Mouse (Mus musculus) midbrain, embryonic 12.5 days (tissue): ENCODE data around the gene Dtymk. TPM values are rescaled to one million over a fixed set of nuclear protein-coding genes. Genes with fewer than 3 reads are reported as not detected.

Experiments used
- ATAC-seq: fragments of 200-750 bp; cut with Nextera tagmentation; 2 replicates; pipeline ENCODE4 v1.8.0; 2017; ENCODE audit warnings: low read depth, moderate TSS enrichment, moderate library complexity; ENCODE audit not compliant: low FRiP score
- H3K27ac ChIP-seq: fragments of 300-500 bp; sonication (generic); replicated peaks from 2 replicates; pipeline ENCODE4 v1.5.1; 2016; ENCODE audit warnings: mild to moderate bottlenecking
- H3K27me3 ChIP-seq: fragments of 300-500 bp; sonication (generic); 2 replicates; pipeline ENCODE4 v1.6.1; 2016; ENCODE audit warnings: mild to moderate bottlenecking
- H3K36me3 ChIP-seq: fragments of 300-500 bp; sonication (generic); 2 replicates; pipeline ENCODE4 v1.6.1; 2016
- H3K4me1 ChIP-seq: fragments of 300-500 bp; sonication (generic); 2 replicates; pipeline ENCODE4 v1.6.1; 2016
- H3K4me2 ChIP-seq: fragments of 300-500 bp; sonication (generic); replicated peaks from 2 replicates; pipeline ENCODE4 v1.6.1; 2016; ENCODE audit warnings: mild to moderate bottlenecking, moderate library complexity
- H3K4me3 ChIP-seq: fragments of 300-500 bp; sonication (generic); 2 replicates; pipeline ENCODE4 v1.5.1; 2016; ENCODE audit warnings: mild to moderate bottlenecking
- H3K9ac ChIP-seq: fragments of 300-500 bp; sonication (generic); replicated peaks from 2 replicates; pipeline ENCODE4 v1.6.1; 2016; ENCODE audit warnings: mild to moderate bottlenecking, moderate library complexity
- H3K9me3 ChIP-seq: fragments of 300-500 bp; sonication (generic); 2 replicates; pipeline ENCODE4 v1.6.1; 2016; ENCODE audit warnings: mild to moderate bottlenecking
- WGBS: fragments of 180-500 bp; shearing (Covaris S2); methylation state at CpG from one replicate; pipeline ENCODE4 v1.1.7; 2016; 5-methylcytosine and 5-hydroxymethylcytosine counted together
- polyA plus RNA-seq: library from polyadenylated mRNA; unstranded; fragments of >200 nt; fragmentation: Nextera tagmentation; extraction: Ambion mirVana; gene quantifications from 2 replicates; pipeline ENCODE4 v1.2.1, GENCODE M21; 2016

The Dtymk gene
- polyA plus RNA-seq, 1 experiment from 2014 or later = 217 TPM

DNA sequence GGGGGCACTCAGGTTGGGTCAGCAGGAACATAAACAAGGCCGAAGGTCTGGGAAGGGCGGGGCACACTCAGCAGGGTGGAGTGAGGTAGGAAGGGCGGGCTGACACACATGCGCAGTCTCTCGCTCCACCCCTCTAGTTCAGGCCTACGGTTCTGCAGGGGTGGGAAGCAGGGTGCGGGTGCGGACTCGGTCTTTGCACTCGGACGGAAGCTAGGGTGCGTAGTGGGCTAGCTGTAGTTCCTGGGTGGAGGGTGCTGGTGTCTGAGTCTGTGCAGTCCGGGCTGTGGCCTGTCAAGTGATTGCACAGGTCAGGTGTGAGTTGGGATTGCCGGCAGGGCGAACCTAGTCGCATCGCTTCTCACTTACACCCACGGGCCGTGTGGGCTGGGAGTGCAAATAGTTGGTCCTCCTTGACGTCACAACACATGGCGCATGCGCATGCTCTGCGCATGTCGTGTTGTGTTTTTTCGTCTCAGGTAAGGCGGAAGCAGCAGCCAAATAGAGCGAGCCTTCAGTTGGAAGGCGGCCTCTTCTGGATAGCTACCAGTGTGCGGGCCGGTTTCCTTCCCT lies 23.5 kb upstream of the Dtymk start:
- peak; percentile 95 for ATAC-seq
- Histone ChIP-seq H3K27me3 (no peaks in the 10 kb centered on the region), H3K4me2 (peak overlapping the region; percentile 66), H3K36me3 (peaks cover 15% of the 10 kb centered on the region; the same call in 1 of the 2 replicates), H3K4me1 (peaks cover 13% of the 10 kb centered on the region), H3K27ac (peak overlapping the region; percentile 93), H3K4me3 (peak overlapping the region; percentile 61), H3K9me3 (no peaks in the 10 kb centered on the region), H3K9ac (peak overlapping the region; percentile 57)
- WGBS = under 1% methylated on average over 30 of the region's 30 CpGs

DNA sequence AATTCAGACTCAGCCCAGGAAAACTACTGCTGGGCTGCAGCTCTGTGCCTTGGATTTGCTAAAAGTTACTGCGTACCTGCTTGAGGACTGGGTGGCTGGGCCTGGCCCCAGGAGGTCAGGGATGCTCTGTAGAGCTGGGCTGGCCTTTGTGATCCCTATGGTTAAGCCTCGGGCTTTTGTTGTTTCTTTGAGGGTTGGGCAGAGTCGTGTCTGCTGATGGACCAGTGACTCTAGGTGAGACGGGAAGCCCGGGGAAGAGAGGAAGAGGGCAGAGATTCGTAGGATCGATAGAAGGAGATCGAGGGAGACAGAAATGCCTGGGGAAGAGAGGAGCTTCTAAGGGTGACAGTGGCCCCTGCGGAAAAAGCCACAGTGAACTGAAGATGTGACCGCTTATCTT lies 22.9 kb upstream of the Dtymk start, which contains the start of gene D2hgdh:
TSS of gene D2hgdh (plus strand) at position 301 of the 400 bp plus-strand sequence.
- WGBS = 3% methylated on average over 10 of the region's 10 CpGs
- peaks cover 13% of the 10 kb centered on the region for H3K4me1 ChIP-seq
- H3K9me3 ChIP-seq = no peaks in the 10 kb centered on the region
- peak within 1 kb of the TSS; percentile 57 for H3K9ac ChIP-seq
- H3K27ac ChIP-seq = peak within 1 kb of the TSS; percentile 93
- ATAC-seq = peak; percentile 31
- H3K4me2 ChIP-seq = peak within 1 kb of the TSS; percentile 66
- H3K27me3 ChIP-seq = no peaks in the 10 kb centered on the region
- peak within 1 kb of the TSS; percentile 61 for H3K4me3 ChIP-seq
- peaks cover 15% of the 10 kb centered on the region for H3K36me3 ChIP-seq

DNA sequence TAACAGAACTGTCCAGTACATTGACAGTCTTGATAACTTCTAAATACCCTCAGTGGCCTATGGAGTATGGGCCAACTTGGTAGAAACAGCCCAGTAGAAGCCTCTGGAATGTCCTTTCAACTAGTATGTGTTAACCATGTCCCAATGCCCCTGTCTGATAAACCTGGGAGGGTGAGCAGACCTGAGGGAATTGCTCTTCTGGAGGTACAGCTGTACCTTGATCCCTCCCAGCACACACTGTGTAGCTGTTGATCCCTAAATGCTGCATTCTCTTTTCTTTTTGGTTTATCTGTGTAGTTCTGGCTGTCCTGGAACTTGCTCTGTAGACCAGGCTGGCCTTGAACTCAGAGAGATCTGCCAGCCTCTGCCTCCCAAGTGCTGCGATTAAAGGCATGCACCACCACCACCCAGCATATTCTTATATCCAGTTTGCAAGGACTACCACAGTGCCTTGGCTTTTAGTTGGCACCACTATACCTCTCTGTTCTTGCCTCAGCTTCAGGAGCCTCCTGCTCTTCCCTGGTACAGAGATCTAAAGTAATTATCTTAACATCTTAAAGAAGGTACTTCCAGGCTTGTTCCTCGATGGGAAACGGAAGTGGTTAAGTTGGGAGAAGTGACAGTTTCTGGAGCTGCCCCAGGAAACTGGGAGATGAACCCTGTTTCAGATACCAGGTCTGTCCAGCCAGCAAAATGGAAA lies 22.2 kb upstream of the Dtymk start:
- WGBS = 83% methylated on average over 3 of the region's 3 CpGs
- Histone ChIP-seq H3K27ac (peak overlapping the region; percentile 93), H3K4me1 (peaks cover 13% of the 10 kb centered on the region), H3K9me3 (no peaks in the 10 kb centered on the region), H3K4me2 (no peak overlapping the region; the same call in 1 of the 2 replicates), H3K36me3 (peaks cover 22% of the 10 kb centered on the region), H3K27me3 (no peaks in the 10 kb centered on the region), H3K4me3 (no peak overlapping the region), H3K9ac (no peak overlapping the region)
- no peak for ATAC-seq

DNA sequence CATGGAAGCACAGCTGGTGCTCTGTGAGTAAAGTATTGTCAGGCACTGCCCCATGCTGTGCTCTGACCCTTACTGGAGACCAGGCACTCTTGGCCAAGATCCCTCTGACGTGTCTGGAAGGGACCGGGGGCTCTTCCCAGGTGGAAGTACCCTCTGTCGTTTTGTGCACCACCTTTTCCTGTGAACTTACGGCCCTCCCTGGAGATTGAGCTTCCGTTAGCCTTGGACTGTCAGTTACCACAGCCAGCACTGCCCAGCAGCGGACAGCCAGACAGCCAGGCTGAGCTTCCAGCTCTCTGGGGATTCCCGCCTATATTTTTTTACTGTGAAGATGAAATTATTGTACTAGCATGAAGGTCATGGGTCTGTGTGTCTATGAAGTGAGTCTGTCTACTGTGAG lies 17.0 kb upstream of the Dtymk start:
- ATAC-seq = no peak
- WGBS = 83% methylated on average over 7 of the region's 7 CpGs
- Histone ChIP-seq H3K4me1 (no peaks in the 10 kb centered on the region), H3K36me3 (peaks cover 74% of the 10 kb centered on the region), H3K4me2 (no peak overlapping the region), H3K4me3 (no peak overlapping the region), H3K9ac (no peak overlapping the region), H3K27ac (no peak overlapping the region), H3K27me3 (no peaks in the 10 kb centered on the region), H3K9me3 (no peaks in the 10 kb centered on the region)

DNA sequence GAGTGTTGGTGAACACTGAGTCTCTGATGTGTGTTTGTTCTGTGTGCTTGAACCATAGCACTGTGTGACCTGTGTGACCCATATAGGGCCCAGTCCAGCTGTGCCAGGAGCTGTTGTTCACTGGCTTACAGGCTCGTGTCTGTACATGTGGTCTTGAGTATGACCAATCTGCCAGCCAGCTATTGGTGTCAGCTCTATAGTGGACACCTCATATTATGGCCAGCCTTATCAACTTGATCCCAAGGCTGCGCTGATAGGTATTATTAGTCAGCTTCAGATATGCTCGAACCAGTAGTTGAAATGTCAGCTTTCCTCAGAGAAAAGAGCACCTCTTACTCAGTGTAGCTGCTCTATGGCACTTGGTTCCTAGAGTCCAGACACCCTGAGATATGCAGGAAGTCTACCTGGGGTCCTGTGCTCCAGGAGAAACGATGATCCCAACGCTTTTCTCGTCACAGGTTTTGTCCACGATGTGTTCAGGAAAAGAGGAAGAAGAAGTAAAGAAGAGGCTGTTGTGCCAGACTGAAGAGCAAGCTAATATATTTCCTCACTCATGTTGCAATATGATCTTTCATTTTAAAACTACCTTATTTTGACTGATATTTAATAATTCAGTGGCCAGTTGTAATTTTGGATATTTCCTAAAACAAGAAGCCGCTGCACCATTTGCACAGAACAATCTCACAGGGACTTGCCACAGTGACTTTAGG lies 16.2 kb upstream of the Dtymk start:
- no peaks in the 10 kb centered on the region for H3K27me3 ChIP-seq
- WGBS = 94% methylated on average over 8 of the region's 8 CpGs
- no peak overlapping the region for H3K4me3 ChIP-seq
- H3K36me3 ChIP-seq = peaks cover 82% of the 10 kb centered on the region
- no peaks in the 10 kb centered on the region for H3K4me1 ChIP-seq
- no peaks in the 10 kb centered on the region for H3K9me3 ChIP-seq
- no peak for ATAC-seq
- no peak overlapping the region for H3K4me2 ChIP-seq
- no peak overlapping the region for H3K27ac ChIP-seq
- no peak overlapping the region for H3K9ac ChIP-seq

DNA sequence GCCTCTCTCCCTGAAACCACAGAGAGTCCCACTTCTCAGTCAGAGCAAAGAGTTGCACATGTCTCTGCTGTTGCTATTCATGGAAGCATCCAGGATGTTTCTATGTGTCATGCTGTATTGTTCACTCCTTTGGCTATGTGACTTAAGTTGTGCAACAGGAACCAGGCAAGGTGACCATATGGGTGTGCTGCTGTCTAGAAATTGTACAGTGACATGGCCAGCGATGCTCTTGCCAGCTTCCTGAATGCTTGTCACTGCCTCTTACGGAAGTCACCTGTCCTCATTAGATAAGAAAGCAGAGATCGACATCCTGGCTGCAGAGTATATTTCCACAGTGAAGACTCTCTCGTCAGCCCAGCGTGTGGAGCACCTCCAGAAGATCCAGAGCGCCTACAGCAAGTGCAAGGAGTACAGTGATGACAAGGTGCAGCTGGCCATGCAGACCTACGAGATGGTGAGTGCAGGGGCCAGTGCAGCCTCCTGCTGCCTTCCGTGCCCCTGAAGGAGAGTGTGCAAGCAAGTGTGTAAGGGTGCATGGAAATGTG lies 9.8 kb upstream of the Dtymk start:
- H3K36me3 ChIP-seq = peaks cover 93% of the 10 kb centered on the region
- no peaks in the 10 kb centered on the region for H3K27me3 ChIP-seq
- H3K27ac ChIP-seq = no peak overlapping the region
- no peaks in the 10 kb centered on the region for H3K4me1 ChIP-seq
- WGBS = 96% methylated on average over 8 of the region's 8 CpGs
- no peak overlapping the region for H3K9ac ChIP-seq
- ATAC-seq = no peak
- no peak overlapping the region for H3K4me2 ChIP-seq
- H3K9me3 ChIP-seq = no peaks in the 10 kb centered on the region
- no peak overlapping the region for H3K4me3 ChIP-seq

DNA sequence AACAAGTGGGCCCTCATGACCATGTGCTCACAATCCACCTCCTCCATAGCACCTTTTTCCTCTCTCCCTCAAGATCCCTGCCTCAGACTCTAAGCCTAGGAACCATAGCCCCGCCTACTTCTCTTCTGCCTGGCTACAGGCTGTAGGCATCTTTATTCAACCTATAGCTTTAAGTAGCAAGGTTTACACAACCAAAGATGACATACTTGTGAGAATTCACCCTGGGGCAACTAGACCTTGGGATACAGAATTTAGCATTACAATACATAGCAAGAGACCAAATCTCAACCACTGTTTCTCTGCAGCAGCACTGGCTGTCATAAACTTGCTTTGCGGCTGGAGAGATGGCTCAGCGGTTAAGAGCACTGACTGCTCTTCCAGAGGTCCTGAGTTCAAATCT lies 8.3 kb upstream of the Dtymk start:
- WGBS = 97% methylated on average over 3 of the region's 3 CpGs
- Histone ChIP-seq H3K36me3 (peaks cover 86% of the 10 kb centered on the region), H3K27ac (no peak overlapping the region), H3K4me1 (peaks cover 4% of the 10 kb centered on the region), H3K4me2 (no peak overlapping the region), H3K27me3 (no peaks in the 10 kb centered on the region), H3K9me3 (no peaks in the 10 kb centered on the region), H3K9ac (no peak overlapping the region), H3K4me3 (no peak overlapping the region)
- ATAC-seq = no peak

DNA sequence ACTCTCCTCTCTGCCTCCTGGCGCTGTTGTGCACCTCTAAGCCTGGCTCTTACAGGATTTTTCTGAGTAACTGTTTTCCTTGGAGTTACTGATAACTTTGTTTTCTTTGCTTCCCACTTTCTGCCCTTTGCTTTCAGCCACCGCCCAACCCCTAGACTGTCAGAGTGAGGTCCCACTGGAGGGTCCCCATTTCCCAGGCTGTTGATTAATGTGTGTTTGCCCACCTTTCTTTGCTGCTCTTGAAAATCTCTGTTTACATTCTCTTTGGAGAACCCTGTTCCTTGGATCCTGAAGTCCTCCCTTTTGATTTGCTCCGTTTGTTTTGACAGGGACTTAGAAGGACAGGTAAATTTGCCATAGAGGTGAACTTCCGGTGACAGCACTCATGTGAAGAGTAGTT lies 7.1 kb upstream of the Dtymk start:
- Histone ChIP-seq H3K27ac (no peak overlapping the region), H3K9me3 (no peaks in the 10 kb centered on the region), H3K9ac (no peak overlapping the region), H3K4me1 (peaks cover 11% of the 10 kb centered on the region), H3K27me3 (no peaks in the 10 kb centered on the region), H3K4me3 (no peak overlapping the region), H3K4me2 (no peak overlapping the region), H3K36me3 (peaks cover 75% of the 10 kb centered on the region)
- ATAC-seq = no peak
- 92% methylated on average over 4 of the region's 4 CpGs for WGBS

DNA sequence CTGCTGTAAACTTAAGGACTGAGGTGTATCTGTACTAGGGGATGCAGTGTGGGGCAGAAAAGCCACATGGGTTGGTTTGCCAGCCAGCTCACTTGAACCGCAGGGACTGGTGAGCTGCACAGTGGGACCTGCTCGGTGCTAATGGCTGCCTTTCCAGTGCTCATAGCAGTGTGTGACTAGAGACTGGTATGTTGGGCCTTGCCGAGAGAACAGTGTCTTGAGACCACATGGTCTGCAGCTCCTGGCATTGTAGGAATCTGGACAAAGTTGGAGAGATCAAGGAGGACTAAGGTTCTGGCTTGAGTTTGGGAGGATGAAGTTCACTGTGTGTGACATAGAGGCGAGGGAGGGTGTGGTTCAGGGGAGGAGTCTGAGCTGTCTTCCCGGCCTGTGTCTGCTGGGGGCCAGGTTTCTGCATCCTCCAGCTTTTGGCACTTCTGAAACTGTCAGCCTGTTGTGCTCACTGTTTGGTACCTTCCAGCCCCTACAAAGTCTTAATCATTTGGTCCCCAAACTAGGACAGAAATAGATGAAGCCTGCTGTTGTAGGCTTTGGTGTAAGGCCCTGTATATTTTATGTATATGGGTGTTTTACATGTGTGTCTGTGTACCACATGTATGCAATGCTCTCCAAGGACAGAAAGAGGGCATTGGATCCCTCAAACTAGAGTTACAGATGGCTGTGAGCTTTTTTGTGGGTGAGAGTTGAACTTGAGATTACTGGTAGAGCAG lies 3.7 kb upstream of the Dtymk start:
- Histone ChIP-seq H3K9me3 (no peaks in the 10 kb centered on the region), H3K4me1 (peaks cover 32% of the 10 kb centered on the region), H3K27me3 (no peaks in the 10 kb centered on the region), H3K4me3 (no peak overlapping the region), H3K4me2 (peak overlapping the region; percentile 79; the same call in 1 of the 2 replicates), H3K9ac (no peak overlapping the region), H3K36me3 (peaks cover 42% of the 10 kb centered on the region), H3K27ac (no peak overlapping the region)
- WGBS = 86% methylated on average over 5 of the region's 5 CpGs
- no peak for ATAC-seq

DNA sequence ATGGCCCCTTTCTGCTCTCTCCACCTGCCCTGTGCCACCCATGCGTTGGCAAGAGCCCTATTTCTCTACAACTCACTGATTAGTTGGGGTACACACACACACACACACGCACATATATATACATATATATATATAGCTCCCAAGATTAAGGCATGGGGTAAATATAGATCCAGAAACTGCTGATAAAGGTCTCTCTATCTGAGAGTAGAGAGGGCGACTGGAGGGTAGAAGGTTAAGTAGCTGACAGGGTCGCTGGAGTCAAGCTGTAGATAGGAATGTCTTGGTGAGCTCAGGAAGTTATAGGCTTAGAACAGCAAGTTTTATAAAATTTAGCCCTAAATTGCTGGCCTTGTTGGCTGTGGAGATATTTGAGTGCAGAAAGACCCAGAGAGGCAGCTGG lies 3.1 kb upstream of the Dtymk start:
- no peak overlapping the region for H3K27ac ChIP-seq
- H3K9ac ChIP-seq = peak overlapping the region; percentile 78; the same call in 1 of the 2 replicates
- WGBS = 90% methylated on average over 4 of the region's 4 CpGs

More for the DNA sequence above, 3.1 kb upstream of the Dtymk start:
- Histone ChIP-seq H3K27me3 (no peaks in the 10 kb centered on the region), H3K4me3 (peak overlapping the region; percentile 86), H3K4me2 (peak overlapping the region; percentile 79), H3K36me3 (peaks cover 37% of the 10 kb centered on the region), H3K9me3 (no peaks in the 10 kb centered on the region), H3K4me1 (peaks cover 32% of the 10 kb centered on the region)
- 0 out of 2 replicates have a peak, but pooled peaks have one; percentile 0 for ATAC-seq
